Mouse (Mus musculus): ENCODE measurements around the gene Htatsf1.

The Htatsf1 gene

DNA sequence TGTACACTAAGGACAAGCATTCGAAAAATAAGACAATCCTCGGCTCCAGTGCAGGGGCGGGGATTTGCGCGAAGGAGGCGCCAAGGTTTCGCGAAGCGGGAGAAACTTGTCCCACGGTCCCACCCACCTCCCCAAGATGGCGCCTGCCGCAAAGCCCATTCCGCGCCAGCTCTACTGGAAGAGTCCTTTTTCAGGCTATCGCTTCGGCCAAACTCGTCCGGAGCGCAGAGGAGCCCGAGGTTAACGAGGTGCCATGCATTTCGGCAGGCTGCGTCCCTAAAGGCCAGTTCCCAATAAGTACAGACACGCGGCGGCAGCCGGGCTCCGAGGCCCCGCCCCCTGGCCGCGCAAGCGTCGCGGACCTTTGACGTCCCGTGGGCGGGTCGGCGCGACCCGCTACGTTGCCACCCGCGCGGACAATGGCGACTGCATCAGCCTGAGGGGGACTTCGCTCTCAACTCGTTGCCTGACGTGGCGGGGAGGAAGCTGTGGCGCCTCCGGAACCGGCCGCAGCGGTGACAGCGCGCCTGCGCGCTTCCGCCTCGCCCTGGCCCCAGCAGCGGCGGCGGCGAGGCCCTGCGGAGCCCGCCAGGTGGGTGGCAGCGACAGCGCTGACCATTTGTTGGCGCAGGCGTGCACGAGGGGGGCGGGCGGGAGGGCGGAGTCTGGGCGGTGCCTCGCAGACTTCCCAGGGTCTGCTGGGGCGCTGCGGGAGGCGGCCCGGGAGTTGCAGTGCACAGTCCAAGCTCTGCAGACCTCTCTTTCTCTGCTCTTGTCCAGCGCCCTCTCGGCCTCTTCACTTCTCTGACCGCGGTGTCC, at the start of gene Htatsf1:
TSS of gene Htatsf1 (plus strand) at position 410 of the 819 bp plus-strand sequence.
- peak; percentile 85 for DNase-seq

DNA sequence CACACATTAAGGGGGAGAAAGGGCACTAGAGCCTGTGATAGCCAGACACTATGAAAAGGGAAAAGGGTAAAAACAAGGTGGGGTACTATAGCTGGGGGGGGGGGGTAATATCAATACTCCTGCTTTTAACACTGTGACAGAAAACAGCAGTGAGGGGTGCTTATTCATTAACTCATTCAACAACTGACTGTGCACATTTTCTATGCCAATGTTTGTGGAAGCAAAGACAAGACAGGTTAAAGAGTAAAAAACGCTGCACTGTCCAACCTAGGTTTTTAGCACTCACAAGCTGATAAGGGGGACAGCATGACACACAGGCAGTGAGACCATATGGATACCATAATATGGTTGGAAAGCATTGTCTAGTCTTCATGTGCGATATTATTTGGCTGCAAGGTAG, 40.5 kb upstream of the Htatsf1 start:
- no peak for DNase-seq

DNA sequence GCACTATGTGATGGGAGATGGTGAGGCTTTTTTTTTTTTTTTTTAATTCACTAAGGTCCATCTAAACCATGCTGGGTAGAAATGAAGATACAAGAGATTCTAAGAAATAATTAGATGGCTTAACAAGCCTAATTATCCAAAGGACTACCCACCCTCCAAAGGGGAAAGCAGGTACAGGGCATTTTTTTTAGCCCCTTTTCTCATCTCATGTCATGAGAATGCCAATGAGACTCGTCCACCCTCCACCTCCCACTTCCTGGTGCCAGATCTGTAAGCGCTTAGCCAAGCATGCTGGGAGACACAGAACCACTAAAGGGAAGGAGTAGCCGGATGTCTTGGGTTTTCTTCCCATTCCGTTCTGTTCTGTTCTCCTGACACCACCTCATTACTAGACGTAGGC, 10.6 kb upstream of the Htatsf1 start, which contains the start of gene Brs3:
TSS of gene Brs3 (plus strand) at position 301 of the 400 bp plus-strand sequence.
- no peak for DNase-seq

DNA sequence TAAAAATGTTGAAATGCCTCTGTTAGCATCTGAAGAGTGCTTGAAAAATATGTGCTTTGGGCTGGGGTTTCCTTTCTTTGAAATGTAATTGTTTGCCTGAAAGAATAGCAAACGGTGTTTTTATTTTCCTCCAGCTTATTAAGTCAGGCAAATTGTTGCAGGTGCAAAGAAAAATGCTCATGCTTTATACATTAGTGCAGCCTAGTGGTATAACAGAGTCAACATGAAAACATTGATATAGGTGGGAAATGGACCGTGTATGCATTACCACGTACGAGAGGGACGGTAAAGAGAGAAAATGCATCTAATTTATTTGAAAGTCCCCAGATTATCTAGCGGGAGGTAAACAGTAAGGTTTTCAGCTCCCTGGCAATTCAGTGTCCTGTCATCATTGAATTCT, 9.5 kb upstream of the Htatsf1 start:
- no peak for DNase-seq

DNA sequence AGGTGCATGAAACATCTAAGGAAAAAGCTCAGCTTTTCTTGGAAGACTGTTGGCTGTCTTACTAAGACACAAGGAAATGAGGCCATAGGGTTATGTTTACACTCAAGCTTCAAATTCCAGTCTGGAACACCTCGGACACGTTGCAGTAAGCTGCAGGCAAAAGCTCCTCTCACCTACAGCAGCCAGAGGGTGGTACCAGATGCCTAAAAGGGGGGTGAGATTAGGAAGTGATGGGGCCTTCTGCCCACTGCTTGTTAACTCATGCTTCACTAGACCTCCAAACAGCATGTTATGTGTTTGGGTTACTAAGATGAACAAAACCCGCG, 572 bp upstream of the Htatsf1 start:
- no peak for DNase-seq

DNA sequence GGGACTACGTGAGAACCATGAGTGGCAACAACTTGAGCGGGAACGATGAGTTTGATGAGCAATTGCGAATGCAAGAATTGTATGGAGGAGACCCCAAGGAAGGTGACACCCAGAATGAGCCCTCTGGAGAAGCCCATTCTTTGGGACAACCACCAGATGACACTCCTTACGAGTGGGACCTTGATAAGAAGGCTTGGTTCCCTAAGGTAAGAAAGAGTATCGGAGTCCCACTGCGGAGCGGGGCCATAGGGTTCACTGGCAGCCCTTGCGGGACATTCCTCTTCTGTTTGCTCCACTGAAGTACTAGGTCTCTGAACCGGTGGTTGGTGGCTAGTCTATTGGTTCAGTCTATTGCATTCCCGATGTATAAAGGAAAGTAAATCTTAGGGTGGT, 606 bp downstream of the Htatsf1 start:
- no peak for DNase-seq

DNA sequence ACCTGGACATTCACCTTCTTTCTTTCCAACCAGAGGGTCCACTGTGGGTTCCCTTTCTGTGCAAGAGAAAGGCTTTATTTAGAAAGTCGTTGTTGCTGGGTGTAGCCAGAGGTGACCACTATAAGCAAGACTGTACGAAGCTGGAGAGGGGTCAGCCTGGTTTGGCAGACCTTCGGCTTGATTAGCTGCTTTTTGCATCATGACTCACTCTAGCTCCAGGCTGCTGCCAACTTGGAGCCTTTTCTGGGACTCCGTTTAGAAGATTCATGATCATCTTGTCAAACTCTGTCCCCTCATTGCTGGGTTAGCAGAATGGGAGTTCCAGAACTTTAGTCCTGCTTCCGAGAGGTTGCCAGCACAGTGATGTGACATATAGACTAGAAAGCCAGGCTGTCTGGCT, 28.1 kb downstream of the Htatsf1 start:
- peak; percentile 23 for DNase-seq

DNA sequence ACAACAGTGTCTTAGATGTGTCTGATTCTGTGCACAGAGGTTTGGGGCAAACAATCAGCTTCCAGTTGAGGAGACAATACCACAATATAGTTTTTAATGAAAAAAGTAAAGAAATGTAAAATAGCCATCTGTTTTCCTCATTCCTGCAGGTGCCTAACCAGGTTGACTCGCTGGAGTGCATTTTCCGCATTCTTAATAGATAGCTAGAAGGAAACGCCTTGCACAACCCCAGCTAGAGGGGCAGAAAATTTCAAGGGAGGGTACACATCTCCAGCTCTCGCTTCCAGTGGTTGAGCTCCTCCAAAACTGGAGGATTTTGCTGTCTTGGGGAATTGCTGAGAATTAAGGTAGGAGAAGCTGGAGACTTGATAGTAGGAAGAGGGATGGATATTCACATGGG, 34.4 kb downstream of the Htatsf1 start, which contains the start of gene Vgll1:
TSS of gene Vgll1 (plus strand) at position 301 of the 400 bp plus-strand sequence.
- DNase-seq, result no peak

DNA sequence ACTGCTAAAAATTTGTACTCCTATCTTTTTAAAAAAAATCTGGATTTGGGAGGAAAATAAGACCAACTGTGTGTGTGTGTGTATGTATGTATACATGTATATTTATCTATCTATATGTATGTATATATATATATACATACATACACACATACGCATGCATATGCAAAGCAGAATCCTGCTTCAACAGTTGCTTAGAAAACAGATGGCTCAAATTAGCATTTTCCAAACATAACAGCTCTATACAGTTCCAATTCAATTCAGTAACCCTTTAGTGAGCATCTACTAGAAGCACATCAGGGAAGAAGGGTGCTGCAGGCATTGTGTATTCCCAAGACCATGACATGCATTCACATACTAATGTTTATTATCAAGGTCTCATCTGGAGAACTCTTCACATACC, 50.0 kb downstream of the Htatsf1 start:
- no peak for DNase-seq

DNA sequence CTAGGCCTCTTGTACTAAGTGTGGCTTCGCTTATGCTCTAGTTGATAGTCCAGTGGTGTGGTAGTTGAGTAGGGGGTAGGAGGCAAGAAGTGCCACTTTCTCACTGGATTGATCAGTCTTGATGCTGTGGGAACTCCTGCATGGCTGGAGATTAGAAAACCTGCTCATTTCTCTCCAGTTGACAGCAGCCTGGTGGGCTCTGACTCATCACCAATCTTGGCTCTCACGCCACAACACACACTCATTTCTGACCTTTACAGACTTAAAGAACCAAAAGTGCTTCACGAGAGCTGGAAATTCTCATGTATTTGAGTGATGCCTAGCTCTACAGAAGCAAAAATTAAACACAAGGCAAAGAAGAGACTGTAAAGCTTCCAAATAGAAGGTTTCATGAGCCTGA, 53.6 kb downstream of the Htatsf1 start:
- no peak for DNase-seq
